ENCODE assay signal across 8 mouse cellular contexts in the genomic region with DNA sequence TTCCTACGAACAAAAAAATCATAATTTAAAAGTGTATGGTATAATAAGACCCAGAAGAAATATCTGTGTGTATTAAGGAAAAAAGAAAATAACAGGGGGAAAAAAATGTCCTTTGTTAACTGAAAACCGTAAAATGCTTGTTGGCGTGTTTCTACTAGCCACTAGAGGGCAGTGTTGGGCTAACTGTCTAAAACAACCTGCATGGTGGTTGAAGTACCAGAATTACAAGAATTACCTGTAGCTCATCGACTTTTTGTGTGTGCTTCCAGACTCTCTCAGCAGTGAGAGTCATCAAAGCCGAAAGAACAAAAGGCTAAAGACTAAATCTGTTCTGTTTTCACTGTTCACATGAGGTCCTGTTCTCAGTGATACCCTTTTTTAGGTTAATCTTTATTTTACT. TPM values are rescaled to one million over a fixed set of nuclear protein-coding genes. Genes with fewer than 3 reads are reported as not detected.
A peak's percentile ranks its signal among the peaks of the same experiment; 100 is the strongest.
DNase-seq lines count a peak whose midpoint lies in the region; ATAC-seq lines count a peak whose summit lies in the region.

No protein-coding gene starts in this region.

- H3K4me2 ChIP-seq in kidney, embryonic 16.5 days (replicated peaks; ENCODE audit: low read depth, low read length), result no peak overlapping the region
- H3K4me2 ChIP-seq in forebrain, embryonic 11.5 days (ENCODE audit: low read depth, low read length, severe bottlenecking), result no peak overlapping the region
- H3K4me2 ChIP-seq in neural tube, embryonic 14.5 days (ENCODE audit: low read depth, low read length), result no peak overlapping the region

- peak; percentile 12 for DNase-seq in kidney, adult 18-20 months
- DNase-seq in CD8-positive naive resting alpha-beta T cell, adult 2 months (ENCODE audit: low read depth in 2 of 2, low spot score in 2 of 2), result peak; percentile 37 to 47
- no peak for DNase-seq in forebrain, embryonic 11.5 days (ENCODE audit: low spot score)
- peak; percentile 48 for DNase-seq in limb, embryonic 10.5 days (ENCODE audit: low spot score)
- no peak for DNase-seq in adrenal gland, adult 8-10 months

- no peaks in the 10 kb centered on the region for H3K27me3 ChIP-seq in kidney, embryonic 16.5 days (ENCODE audit: insufficient read depth, low read length)
- no peaks in the 10 kb centered on the region for H3K27me3 ChIP-seq in forebrain, embryonic 11.5 days (ENCODE audit: control insufficient read depth, insufficient read depth, low read length)
- no peaks in the 10 kb centered on the region for H3K27me3 ChIP-seq in limb, embryonic 10.5 days (ENCODE audit: low read depth, poor library complexity, severe bottlenecking)
- no peaks in the 10 kb centered on the region for H3K27me3 ChIP-seq in neural tube, embryonic 14.5 days (ENCODE audit: control insufficient read depth, insufficient read depth, low read length)

- no peak overlapping the region for H3K9ac ChIP-seq in kidney, embryonic 16.5 days (replicated peaks; ENCODE audit: low read length)
- no peak overlapping the region for H3K9ac ChIP-seq in forebrain, embryonic 11.5 days (ENCODE audit: low read length)
- no peak overlapping the region for H3K9ac ChIP-seq in neural tube, embryonic 14.5 days (replicated peaks; ENCODE audit: low read depth, low read length)

- no peaks in the 10 kb centered on the region for H3K9me3 ChIP-seq in kidney, embryonic 16.5 days (ENCODE audit: low read length)
- H3K9me3 ChIP-seq in forebrain, embryonic 11.5 days (ENCODE audit: control insufficient read depth, low read length), result no peaks in the 10 kb centered on the region
- no peaks in the 10 kb centered on the region for H3K9me3 ChIP-seq in limb, embryonic 10.5 days (replicated peaks)
- no peaks in the 10 kb centered on the region for H3K9me3 ChIP-seq in neural tube, embryonic 14.5 days (ENCODE audit: control insufficient read depth, low read length)

- H3K4me3 ChIP-seq in kidney, embryonic 16.5 days (ENCODE audit: low read length), result no peak overlapping the region
- no peak overlapping the region for H3K4me3 ChIP-seq in forebrain, embryonic 11.5 days (ENCODE audit: low read depth, low read length)
- H3K4me3 ChIP-seq in limb, embryonic 10.5 days, result no peak overlapping the region
- H3K4me3 ChIP-seq in neural tube, embryonic 14.5 days (ENCODE audit: low read depth, low read length), result no peak overlapping the region

- H3K4me1 ChIP-seq in kidney, embryonic 16.5 days (ENCODE audit: insufficient read depth, low read length), result no peaks in the 10 kb centered on the region
- H3K4me1 ChIP-seq in forebrain, embryonic 11.5 days (replicated peaks; ENCODE audit: control insufficient read depth, insufficient read depth, low read length), result no peaks in the 10 kb centered on the region
- H3K4me1 ChIP-seq in limb, embryonic 10.5 days, result no peaks in the 10 kb centered on the region
- no peaks in the 10 kb centered on the region for H3K4me1 ChIP-seq in neural tube, embryonic 14.5 days (ENCODE audit: control insufficient read depth, insufficient read depth, low read length)

- H3K27ac ChIP-seq in kidney, embryonic 16.5 days (ENCODE audit: low read length), result no peak overlapping the region
- no peak overlapping the region for H3K27ac ChIP-seq in forebrain, embryonic 11.5 days (ENCODE audit: low read depth, low read length)
- H3K27ac ChIP-seq in limb, embryonic 10.5 days, result no peak overlapping the region
- H3K27ac ChIP-seq in neural tube, embryonic 14.5 days (ENCODE audit: low read depth, low read length), result no peak overlapping the region

- WGBS in kidney, embryonic 16.5 days, result 22% methylated on average over 5 of the region's 5 CpGs
- WGBS in forebrain, embryonic 11.5 days, result 26% methylated on average over 5 of the region's 5 CpGs
- WGBS in limb, embryonic 10.5 days, result 33% methylated on average over 5 of the region's 5 CpGs
- 23% methylated on average over 5 of the region's 5 CpGs for WGBS in neural tube, embryonic 14.5 days

- ATAC-seq in kidney, embryonic 16.5 days (ENCODE audit: low FRiP score, low TSS enrichment), result no peak
- peak; percentile 77 for ATAC-seq in activated CD4-positive, CD25-positive, alpha-beta regulatory T cell, adult 4 months
- 0 out of 2 replicates have a peak, but pooled peaks have one; percentile 49 for ATAC-seq in forebrain, embryonic 11.5 days (replicated peaks; ENCODE audit: low FRiP score)
- peak; percentile 49; the same call in 1 of the 2 replicates for ATAC-seq in neural tube, embryonic 14.5 days (ENCODE audit: low read depth)

- H3K36me3 ChIP-seq in kidney, embryonic 16.5 days (ENCODE audit: insufficient read depth, low read length), result no peaks in the 10 kb centered on the region
- H3K36me3 ChIP-seq in forebrain, embryonic 11.5 days (ENCODE audit: control insufficient read depth, insufficient read depth, low read length), result no peaks in the 10 kb centered on the region
- no peaks in the 10 kb centered on the region for H3K36me3 ChIP-seq in limb, embryonic 10.5 days
- H3K36me3 ChIP-seq in neural tube, embryonic 14.5 days (ENCODE audit: control insufficient read depth, insufficient read depth, low read length), result no peaks in the 10 kb centered on the region

RNA-seq across cellular contexts. Expression of a gene that starts 20.6 kb away (rescaled TPM):
- 29.8 and 33.4 TPM in 2 replicates for polyA plus RNA-seq in kidney, embryonic 16.5 days (2015; fragmentation: Nextera tagmentation; extraction: Ambion mirVana)
- polyA plus RNA-seq in activated CD4-positive, CD25-positive, alpha-beta regulatory T cell, adult 4 months (2017; shearing (Covaris generic)), result 10 to 100 TPM; 14.9 to 24.0 TPM
- 30.8 and 32.3 TPM in 2 replicates for polyA plus RNA-seq in forebrain, embryonic 11.5 days (2014; fragmentation: Nextera tagmentation; extraction: Ambion mirVana)
- 36.3 and 41.4 TPM in 2 replicates for polyA plus RNA-seq in limb, embryonic 10.5 days (2016; fragmentation: Nextera tagmentation; extraction: Ambion mirVana)
- 43.1 and 47.9 TPM in 2 replicates for polyA plus RNA-seq in neural tube, embryonic 14.5 days (2014; fragmentation: Nextera tagmentation; extraction: Ambion mirVana)
- total RNA-seq in adrenal gland, adult 8-10 months (2022), result 10 to 100 TPM; 25.3 to 52.1 (median 38.0) TPM

Comparison
In these comparisons a context has a peak if more than half of its experiments do, and no peak if none do; other contexts are left out.
1. DNase-seq: peak in kidney, adult 18-20 months (single experiment), CD8-positive naive resting alpha-beta T cell, adult 2 months (2 of 2) and limb, embryonic 10.5 days (single experiment); none in forebrain, embryonic 11.5 days (single experiment) and adrenal gland, adult 8-10 months (single experiment).